Mouse (Mus musculus): Measurements from ENCODE around the gene Cldn24.

The Cldn24 gene

DNA sequence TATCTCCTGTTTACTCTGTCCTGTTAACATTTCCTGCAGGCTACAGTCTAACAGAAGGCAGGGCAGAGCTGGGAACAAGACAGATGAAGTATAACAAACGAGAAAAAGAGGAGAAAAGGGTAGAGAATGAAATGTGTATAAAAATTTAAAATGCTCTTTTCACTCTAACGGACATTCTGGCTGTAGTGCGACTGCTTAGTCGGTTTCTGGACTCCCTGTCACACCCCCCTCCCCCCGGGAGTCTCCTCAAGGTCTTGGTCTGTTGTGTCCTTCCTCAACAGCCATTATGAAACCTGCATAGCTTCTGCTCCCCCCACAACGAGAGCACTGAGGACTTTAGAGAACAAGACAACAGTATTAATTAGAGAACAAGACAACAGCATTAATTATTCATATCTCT is 10.7 kb downstream of the Cldn24 start:
- peak; percentile 84 for DNase-seq

GRCm38 (mm10) chr8:47833944-47834343 is 12.0 kb downstream of the Cldn24 start:
- peak; percentile 66 for DNase-seq

GRCm38 (mm10) chr8:47843063-47843462 is 21.1 kb downstream of the Cldn24 start:
- DNase-seq: peak; percentile 88

GRCm38 (mm10) chr8:47843651-47844050 is 21.7 kb downstream of the Cldn24 start:
- DNase-seq: peak; percentile 80

DNA sequence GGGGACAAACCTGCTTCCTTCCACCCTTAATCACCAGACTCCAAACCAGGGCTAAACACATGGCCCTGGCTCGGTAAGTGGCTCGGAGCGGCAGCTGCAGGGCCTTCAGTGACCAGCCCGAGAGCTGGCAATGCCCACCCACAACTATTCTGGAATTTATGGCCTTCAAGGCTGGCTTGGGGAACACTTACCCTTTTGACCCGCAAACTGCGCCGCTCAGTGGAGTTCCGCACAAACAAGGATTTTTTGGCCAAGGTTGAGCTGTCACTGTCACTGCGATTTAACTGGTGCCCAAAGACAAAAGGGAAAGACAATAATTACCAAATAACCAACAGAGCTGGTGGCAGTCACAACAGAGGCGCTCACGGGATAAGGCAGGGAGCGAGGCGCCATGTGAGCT is 24.0 kb downstream of the Cldn24 start:
- peak; percentile 77 for DNase-seq

DNA sequence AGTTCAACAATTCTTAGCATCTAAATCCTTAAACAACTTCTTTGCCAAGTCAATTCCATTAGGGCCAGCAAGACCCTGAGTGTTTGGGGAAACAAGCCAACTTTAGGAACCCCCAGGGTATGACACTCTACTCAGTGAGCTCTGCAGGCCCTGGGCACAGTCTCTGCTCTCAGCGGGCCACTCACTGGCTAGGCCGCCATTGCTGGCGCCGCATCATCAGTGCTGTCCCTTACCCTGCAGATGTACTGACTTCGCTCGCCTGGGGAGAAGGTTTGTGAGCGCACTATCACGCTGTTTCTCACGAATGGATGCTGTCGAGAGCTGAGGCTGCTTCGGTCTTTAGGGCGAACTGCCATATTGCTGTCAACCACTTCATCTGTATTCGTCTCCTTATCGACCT is 25.2 kb downstream of the Cldn24 start:
- DNase-seq: peak; percentile 84

- peak; percentile 81 for DNase-seq
These were observed 26.0 kb downstream of the Cldn24 start for GRCm38 (mm10) chr8:47847931-47848330.

DNA sequence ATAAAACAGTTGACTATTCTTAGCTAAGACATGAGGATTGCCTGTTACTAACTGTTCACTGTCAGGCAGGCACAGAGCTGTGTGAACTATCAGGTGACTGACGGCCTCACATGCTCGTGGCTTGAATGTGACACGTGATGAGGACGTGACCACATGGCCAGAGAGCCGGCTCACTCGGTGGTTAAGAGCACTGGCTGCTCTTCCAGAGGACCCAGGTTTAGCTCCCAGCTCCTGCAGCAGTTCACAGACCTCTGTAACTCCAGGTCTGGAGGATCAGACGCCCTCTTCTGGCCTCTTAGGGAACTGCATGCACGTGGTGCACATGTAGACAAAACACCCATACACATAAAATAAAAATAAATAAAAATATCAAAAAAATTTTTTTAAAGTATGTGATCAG is 27.9 kb downstream of the Cldn24 start:
- DNase-seq: peak; percentile 86

DNA sequence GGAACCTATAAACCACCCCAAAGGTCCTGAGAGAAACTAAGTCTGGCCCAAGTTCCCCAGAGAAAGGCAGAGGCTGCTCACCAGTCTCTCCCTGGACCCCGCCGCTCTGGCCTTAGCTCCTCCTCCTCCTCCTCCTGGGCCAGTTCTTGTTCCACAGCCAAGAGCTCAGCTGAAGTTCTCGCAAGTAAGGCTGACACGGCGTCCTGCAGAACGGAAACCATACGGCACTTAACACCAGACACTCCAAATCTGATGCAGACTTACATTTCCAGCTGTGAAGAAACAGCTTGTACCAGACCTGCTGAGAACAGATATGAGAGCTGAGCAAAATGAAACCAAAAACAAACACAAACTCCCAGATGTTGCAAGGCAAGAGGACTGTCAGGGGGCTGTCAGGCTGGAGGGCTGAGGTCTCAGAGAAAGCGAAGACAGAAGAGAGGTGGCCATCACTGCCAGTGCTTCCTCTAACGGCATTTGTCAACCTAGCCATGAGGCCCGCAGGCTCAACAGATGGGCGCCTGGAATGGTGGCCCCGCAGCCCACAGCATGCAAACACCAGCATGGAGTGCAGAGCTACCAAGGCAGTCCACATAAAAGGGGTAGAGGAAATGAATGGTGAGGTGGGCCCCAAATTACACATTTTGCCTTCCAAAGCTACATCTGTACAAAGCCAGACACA is 30.0 kb downstream of the Cldn24 start:
- peak; percentile 99 for DNase-seq

DNA sequence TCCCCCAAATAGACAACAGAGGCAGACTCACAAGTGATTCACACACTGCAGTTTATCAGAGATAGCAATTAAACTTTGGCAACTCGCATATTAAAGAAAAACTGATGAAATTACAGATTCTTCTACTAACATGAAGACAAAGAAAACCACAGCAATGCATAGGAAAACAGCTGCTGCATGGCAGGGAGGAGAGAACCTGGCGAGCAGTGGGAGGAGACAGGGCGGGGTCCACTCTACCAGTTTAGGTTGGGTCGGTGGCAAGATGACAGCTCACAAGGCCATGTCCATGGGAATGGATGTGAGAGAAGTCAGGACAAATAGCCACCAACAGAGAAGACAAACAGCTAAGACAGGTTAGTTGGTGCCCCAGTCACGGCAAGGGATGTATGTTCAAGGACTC is 30.8 kb downstream of the Cldn24 start:
- DNase-seq: no peak

DNA sequence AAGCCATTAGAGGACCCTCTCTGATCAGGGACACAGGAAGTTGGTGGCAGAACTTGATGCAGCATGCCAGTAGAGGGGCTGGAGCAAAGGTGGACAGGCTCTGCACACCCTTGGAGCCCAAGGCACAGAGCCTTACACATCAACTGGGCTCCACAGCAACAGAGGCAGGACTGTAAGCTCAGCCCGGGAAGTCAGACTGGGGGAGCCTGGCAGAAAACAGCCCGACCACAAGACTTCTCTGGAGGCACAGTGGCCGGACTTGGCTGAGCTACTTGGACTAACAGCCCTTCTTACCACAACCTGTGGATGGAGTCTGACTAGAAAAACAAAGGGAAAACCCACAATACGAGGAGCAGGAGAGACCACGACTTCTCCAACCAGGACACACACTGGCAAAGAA is 31.4 kb downstream of the Cldn24 start:
- DNase-seq: peak; percentile 94

DNA sequence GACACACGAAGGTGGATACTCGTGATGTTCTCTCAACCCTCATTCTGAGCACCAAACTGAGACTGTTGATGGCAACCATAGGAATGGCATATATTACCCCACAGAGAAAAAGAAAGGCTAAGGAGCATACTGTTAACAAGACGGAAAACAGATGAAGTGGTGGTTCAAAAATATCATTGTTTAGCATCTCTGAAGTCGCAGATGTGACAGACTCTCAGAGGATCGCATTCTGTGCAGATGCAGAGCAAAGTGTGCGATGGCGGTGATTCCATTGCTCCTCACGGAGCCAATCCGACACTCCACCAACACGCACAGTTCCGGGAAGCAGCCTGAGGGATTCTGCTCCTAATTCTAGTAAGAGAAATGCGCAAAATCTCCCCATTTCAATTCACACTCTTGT is 37.3 kb downstream of the Cldn24 start:
- DNase-seq: no peak

DNA sequence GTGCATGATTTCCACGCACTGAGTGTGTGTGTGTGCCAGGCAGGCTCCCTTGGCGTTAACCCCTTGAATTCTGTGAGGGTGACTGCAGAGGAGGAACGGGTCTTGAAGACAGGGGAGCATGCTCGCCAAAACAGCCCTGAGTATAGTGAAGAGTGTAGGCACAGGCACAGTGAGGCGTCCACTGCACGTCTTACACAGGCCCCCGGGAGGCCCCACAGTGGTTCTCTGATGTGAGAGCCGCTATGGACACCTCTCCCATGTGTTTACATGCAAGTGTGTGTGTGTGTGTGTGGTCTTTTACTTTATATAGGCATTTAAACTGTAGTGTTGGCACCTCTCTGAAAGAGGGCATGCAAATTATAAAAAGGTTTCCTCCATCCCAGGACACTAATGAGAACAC is 44.6 kb downstream of the Cldn24 start:
- no peak for DNase-seq

- DNase-seq: peak; percentile 95
These were observed 45.1 kb downstream of the Cldn24 start for GRCm38 (mm10) chr8:47867067-47867466.

Data from heart, adult 11 months (tissue).